Mouse (Mus musculus) frontal cortex, postnatal 10 days (tissue): Measurements from ENCODE around the gene Prpf19.

Experiments
- DNase-seq, 2 experiments: peaks; one replicate each; pipeline ENCODE4 v3.0.0; 2022; ENCODE audit warnings: low spot score in 2 of 2, mixed read lengths in 1 of 2

The Prpf19 gene

DNA sequence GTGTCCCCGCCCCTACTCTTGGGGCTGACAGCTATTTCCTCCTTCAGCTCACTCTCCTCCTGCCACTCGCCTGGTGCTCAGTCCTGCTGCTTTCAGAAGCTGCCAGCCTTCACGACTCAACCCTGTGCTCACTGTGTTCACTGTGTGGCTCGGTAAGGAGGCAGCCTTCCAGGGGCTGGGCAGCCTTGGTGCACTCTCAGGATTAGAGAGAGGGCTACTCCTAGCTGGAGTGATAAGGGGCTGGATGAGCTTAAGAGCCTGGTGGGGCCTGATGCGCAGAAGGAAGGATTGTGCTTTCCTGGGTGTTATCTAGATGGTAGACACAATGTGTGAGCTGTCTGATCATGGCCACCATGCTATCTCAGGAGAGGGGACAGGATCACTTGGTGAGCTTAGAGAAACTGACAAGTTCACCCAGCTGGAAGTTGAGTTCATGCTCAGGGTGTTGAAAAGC lies 42.1 kb downstream of the Prpf19 start, which contains the start of gene Ptgdr2:
Ptgdr2 (plus strand) TSS at position 51 of the 454 bp plus-strand sequence.
- DNase-seq, result no peak

DNA sequence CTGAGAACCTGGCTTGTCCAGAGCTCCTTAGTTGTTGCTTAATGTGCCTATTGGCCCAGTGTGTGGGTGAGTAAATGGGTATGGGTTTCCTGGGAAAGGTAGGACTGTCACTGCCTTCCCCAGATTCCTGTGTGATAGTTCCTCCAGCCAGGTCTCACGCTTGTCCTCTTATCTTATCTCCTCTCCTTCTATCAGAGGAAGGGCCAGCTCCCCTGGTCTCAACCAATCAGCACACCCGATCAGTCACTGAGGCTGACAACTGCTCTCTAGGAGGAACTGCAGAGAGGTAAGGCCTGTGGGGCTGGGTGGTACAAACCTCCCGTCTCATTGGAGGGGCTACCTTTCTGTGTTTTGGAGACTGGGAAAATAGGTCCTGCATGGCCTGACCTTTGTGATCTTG lies 43.7 kb downstream of the Prpf19 start:
- no peak for DNase-seq

DNA sequence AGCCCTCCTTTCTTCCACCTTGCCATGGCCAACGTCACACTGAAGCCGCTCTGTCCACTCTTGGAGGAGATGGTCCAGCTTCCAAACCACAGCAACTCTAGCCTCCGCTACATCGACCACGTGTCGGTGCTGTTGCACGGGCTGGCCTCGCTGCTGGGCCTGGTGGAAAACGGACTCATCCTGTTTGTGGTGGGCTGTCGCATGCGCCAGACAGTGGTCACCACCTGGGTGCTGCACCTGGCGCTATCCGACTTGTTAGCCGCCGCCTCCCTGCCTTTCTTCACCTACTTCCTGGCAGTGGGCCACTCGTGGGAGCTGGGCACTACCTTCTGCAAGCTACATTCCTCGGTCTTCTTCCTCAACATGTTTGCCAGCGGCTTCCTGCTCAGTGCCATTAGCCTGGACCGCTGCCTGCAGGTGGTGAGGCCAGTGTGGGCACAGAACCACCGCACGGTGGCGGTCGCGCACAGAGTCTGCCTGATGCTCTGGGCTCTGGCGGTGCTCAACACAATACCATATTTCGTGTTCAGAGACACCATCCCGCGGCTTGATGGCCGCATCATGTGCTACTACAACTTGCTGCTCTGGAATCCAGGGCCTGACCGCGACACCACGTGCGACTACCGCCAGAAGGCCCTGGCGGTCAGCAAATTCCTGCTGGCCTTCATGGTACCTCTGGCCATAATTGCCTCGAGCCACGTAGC lies 45.2 kb downstream of the Prpf19 start:
- peak in 1 of 2 experiments; percentile 67 for DNase-seq

DNA sequence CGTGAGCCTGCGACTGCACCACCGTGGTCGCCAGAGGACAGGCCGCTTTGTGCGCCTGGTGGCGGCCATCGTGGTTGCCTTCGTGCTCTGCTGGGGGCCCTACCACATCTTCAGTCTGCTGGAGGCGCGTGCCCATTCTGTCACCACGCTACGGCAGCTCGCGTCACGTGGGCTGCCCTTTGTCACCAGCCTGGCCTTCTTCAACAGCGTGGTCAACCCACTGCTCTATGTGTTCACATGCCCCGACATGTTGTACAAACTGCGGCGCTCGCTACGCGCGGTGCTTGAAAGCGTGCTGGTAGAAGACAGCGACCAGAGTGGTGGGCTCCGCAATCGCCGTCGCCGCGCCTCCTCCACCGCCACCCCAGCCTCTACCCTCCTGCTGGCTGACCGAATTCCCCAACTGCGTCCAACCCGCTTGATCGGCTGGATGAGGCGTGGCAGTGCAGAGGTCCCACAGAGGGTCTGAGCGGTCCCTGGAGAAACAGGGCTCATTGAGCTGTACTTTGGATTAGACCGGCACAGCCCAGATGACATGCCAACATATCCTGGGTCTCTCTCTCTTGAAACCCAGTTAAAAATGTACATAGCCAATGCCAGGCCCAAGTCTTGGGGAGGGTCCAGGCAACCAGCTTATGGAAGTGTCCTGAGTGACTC lies 45.9 kb downstream of the Prpf19 start:
- peak in 1 of 2 experiments; percentile 31 for DNase-seq

DNA sequence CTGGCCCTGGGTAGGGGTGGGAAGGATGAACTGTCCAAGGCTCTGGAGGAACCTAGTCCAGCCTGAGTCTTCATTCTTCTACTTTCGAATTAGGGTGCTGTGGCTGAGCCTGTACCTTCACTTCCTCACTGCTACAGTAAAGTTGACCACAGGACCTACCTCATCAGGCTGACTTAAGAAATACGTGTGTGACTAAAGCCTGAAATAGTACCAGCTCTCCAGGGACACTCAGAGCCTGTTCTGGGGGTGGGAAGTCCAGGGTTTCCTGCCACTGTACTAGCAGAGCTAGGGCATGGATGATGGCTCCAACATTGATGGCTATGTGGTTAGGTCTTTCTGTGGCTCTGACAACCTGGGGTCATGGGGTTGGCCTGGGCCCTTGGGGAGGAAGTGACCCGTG lies 48.9 kb downstream of the Prpf19 start:
- no peak for DNase-seq

DNA sequence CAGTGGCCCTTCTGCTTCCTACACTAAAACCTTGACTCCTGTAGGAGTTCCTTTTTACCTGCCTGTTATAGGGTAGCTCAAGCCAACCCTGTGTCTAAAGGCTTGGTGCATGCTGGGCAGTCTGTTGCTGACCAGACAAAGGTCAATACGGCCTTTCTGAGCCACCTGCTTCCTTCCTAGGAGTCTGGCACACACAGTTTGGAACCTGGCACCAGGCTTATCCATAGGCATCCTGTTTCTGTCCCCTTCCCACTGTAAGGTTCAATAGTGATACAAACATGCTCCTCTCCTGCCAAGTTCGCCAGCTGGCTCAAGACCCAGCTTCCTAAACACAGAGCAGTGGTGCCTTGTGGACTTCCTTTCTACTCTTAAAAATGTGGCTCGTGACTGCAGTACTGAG lies 51.5 kb downstream of the Prpf19 start:
- no peak for DNase-seq

DNA sequence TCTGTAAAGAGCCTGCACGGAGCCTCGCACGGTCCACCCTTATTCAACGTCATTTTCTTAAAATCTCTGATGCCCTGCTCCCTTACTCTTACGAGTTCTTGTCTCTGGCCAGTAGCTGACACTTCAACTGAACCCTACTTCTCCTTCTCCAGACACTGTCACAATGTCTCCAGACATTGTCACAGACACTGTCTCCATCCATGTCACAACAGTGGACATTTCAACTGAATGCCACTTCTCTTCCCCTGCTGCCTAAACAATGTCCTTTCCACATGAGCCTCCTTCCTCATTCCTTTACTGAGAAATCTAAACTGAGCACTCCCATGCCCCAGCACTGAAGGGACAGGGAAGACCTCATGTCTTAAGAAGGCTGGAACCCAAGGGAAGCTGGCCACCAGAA lies 52.2 kb downstream of the Prpf19 start:
- no peak for DNase-seq

DNA sequence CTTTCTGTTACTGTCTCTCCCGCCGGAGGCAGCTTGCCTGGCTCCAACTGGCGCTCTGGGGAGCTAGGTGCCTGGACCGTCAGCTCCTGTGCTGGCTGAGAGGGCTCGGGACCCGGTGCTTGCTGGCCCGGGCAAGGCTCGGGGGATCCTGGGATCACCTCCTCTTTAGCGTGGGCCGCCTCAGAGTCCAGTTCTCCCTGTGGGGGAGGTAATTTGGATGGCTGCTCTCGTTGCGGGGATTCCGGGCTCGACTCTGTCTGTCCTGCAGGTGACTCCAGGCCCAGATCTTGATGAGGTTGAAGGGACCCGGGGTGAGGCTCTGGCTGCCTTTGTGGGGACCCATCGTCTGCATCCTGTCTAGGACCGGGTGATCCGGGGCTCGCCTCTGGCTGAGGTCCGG lies 53.4 kb downstream of the Prpf19 start:
- peak in 1 of 2 experiments; percentile 20 for DNase-seq

DNA sequence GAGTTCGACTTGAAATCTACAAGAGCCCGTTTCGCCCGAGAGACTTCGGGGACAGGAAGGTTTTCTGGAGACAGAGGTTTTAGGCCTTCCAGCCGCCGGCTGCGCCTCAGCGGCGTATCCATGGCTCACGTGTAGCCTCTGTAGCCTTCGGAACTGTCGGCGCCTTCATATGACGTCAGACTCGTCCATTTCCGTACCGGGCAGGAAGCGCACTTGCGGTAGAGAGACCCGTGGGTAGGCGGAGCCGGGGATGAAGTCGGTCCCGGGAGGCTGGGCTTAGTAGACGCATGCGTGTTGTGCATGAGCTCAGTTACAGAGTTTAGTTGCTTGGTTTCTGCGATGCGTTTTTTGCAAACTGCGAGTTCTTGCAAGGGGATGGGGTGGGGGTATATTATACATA lies 54.1 kb downstream of the Prpf19 start, which contains the start of gene Ccdc86:
Ccdc86 (minus strand) TSS at position 155 of the 400 bp plus-strand sequence.
- DNase-seq, result peak; percentile 93 to 96

DNA sequence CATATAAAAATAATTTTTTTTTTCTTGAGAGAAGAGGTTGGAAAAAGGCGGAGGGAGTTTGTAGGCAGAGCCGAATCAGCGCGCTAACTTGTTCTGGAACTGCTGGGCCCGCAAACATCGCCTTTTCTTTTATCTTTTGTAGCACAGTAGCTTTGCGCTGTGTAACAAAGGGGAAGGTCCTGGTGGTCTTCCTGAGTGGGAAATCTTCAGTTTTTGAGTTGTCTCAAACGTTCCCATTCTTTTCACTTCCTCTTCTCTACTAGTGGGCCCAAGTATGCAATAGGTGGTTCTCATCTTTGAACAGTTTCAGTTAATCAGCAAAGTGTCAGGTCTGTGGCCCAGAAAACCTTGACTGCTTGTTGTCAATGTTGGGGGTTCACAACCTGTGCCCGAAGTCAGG lies 54.5 kb downstream of the Prpf19 start:
- no peak for DNase-seq

DNA sequence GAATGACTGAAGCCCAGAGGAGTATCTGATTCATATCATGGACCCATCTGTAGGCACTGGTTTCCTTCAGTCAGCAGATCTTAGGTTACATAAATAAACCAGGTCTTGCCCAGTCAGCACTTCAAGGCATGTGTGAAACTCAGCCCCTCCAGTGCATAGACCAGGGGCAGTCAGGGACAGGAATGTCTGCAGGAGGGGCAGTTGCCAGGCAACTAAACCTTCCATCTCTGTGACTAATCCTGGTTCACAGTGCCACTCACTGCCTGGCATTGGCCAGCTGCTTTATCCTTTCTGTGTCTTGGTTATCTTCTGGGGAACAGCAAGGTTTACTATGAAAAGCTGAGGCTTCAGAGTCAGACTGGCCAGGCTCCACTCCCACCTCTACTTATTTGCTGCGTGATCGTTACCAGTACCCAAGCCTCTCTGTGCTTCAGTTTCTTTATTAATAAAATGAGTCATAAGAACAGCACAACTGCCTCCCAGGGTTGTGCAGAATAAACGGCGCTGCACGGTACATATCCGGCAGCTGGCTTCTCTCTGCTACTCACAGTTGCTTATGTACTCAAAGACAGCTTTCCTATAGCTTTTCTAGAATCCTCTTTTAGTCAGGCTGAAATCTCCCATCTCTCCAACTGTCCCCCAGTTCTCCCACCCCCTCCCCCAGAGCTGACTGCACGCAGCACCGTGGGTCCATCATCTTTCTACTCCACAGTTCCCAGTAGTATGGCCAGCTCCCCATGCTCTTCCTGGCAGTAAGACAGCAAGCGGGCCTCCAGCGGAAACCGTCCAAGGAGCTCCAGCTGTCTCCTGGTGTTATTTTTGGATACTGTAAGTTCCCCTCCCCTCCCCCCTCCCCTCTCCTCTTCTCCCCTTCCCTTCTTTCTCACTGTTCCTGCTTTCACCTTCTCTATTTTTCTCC lies 57.2 kb downstream of the Prpf19 start:
- peak; percentile 26 to 42 for DNase-seq
